Mouse (Mus musculus) layer of hippocampus, postnatal 25 days (tissue): ENCODE results near the gene Xirp1. TPM values are rescaled to one million over a fixed set of nuclear protein-coding genes. Genes with fewer than 3 reads are reported as not detected.
"Not testable (repeated sequence)": the region's sequence is repeated elsewhere in the genome, so short reads cannot be mapped to it uniquely, and the experiment has no call there.

ENCODE experiments used
- DNase-seq, 2 experiments: peaks; one replicate each; pipeline ENCODE4 v3.0.0; 2022; ENCODE audit warnings: mixed read lengths in 2 of 2, low spot score in 1 of 2; ENCODE audit errors: extremely low spot score in 1 of 2
- total RNA-seq, 2 experiments: library from RNA; stranded (reverse); gene quantifications; 2 replicates each; pipeline ENCODE4 v1.2.3; 2021

The Xirp1 gene
- total RNA-seq, 2 experiments from 2014 or later: 0.07 to 0.19 TPM

DNA sequence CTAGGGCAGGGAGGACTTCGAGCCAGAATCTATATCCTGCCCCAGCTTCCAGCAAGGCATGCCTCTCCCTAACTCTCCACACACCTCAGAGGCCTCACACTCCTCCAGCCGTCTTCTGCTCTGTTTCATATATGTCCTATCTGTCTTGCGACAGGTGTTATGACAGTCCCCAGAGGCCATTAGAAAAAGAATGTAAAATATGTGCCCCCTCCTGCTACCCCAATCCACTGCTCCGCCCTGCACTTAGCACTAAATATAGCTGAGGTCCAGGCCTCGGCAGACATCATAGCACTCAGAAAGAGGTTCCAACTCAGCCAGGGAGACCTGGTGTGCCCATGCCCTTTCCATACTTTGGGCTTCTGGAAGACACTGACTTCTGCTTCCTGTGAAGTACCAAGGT lies 2.2 kb downstream of the Xirp1 start:
- DNase-seq: no peak

DNA sequence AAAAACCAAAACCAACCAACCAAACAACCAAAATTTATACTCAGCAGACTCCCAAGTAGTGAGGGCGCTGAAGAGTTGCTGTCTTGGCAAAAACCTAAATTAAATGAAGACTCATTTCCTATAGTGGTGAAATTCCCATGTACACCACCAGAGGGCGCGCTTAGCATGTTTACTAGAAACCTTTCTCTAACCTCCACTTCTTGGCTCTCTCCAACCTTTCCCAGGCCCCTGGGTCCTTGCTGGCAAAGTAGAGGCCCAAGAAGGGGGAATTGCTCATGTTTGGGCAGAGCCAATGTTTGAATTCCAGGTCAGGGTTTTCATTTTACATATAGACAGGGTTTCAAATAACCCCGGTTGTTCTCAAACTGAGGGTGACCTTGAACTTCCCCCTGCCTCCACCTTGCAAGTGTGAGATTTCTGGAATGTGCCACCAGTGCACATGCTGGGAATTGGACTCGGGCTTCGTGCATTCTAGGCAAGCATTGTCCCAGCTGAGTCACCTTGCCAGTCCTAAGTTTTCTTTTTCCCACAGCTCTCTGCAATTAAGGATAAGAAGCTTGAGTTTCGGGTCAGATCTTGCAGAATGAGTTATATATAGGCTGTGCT lies 3.0 kb downstream of the Xirp1 start:
- DNase-seq: peak; percentile 64 to 91

DNA sequence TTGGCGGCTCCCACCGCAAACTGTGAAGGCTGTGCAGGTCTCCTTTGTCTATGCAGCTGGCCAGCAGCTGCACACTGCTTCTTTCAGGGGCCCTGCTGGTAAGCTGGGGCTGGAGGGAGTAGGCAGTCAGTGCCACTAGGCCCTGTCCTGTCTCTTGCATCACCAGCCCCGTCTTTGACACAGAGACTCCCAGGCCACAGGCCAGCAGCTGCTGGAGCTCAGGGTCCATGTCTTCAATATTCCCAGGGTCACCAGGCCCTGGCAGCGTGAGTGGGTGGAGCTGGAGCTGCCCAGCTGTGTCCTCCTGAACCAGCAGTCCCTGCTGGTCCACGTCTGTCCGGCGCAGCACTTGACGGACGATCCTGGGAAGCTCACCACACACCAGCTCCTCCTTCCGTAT lies 6.4 kb downstream of the Xirp1 start:
- no peak for DNase-seq

DNA sequence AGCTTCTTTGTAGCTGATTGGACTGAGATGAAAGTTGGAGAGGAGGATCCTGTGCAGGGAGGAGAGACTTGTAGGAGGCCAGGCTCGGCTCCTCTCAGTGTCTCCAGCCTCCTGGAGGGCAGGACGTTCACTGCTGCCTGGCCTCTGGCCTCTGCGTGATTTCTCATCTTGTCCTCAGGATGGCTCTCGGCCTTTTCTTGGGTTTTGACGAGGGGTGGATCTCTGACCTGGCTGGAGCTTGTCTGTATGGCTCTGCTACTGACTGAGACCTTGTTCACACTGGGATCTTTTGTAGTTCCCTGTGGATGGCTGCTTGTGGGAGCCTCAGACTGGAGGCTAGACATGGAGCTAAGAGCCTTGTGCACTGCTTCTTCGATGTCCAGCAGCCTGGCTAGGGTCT lies 8.6 kb downstream of the Xirp1 start:
- DNase-seq: no peak

DNA sequence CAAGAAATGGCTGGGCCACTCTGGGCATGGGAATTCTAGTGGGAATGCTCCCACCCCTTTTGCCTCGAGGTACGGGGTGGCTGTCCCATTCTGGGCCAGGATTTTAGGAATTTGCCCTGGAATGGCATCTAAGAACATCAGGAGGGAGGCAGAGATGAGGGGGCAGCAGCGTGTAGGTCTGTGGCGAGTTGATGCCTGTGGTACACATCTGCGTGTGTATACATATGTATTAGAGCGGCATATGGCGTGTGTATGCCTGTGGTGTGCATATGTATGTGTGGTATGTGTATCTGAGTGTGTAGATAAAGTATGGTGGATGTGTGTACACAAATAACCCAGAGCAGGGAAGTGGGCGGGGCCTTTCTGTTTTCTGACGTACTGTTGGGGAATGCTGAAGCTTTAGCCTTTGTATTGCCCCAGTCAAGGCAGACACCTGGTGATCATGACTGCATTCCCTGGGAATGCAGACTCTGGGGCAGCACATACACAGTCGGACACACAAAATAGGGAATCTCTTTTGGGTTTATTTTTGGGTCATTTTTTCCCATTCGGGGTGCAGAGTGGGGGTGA lies 10.1 kb downstream of the Xirp1 start:
- no peak for DNase-seq

DNA sequence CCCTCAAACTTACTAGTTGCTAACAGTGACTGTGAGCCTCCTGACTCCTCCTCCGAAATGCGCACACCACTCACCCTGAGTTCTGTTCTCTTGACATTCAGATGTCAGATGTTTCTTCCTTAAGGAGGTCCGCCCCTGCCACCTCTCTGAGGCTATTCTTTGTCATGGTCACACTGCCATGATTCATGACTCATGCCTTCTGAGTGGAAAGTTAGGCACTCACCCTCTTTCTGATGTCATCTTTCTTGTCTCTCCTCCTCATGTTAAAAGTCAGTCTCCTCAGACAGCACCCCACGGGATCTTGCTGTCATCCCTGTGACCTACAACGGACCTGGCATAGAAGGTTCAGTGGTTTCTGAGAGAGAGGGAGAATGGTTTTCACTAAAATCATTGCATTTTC lies 10.6 kb downstream of the Xirp1 start:
- DNase-seq: no peak

DNA sequence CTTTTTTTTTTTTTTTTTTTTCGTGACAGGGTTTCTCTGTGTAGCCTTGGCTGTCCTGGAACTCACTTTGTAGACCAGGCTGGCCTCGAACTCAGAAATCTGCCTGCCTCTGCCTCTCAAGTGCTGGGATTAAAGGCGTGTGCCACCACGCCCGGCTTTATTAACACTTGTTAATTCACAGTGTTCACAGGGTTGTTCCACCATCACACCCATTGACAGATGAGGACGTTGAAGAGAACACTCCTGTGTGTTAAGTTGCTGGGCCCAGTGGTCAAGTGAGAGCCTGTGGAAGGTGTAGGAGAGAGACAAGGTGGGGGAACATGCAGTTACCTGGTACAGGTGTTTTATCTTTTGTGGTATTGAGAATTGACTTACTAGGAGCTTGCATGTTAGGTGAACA lies 11.2 kb downstream of the Xirp1 start:
- DNase-seq: not testable (repeated sequence)

- DNase-seq: peak; percentile 50 to 64
Measured at GRCm38 (mm10) chr9:120011533-120011932, 11.9 kb downstream of the Xirp1 start.

GRCm38 (mm10) chr9:120010781-120011511 lies 12.5 kb downstream of the Xirp1 start:
- peak; percentile 99 for DNase-seq

DNA sequence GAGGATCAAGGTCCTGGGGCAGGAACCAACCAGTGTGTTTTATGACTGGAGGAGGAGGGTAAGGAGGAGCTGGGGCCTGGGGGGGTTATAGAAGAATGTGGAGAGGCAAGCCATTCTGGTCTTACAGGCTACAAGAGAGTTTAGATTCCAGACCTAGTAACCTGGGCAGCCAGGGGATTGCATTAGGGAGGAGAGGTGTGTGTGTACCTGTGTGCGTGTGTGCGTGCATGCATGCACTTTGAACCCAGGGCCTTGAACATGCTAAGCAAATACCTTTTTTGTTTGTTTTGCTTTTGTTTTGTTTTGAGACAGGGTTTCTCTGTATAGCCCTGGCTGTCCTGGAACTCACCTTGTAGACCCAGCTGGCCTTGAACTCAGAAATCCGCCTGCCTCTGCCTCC lies 13.5 kb downstream of the Xirp1 start:
- DNase-seq: no peak

DNA sequence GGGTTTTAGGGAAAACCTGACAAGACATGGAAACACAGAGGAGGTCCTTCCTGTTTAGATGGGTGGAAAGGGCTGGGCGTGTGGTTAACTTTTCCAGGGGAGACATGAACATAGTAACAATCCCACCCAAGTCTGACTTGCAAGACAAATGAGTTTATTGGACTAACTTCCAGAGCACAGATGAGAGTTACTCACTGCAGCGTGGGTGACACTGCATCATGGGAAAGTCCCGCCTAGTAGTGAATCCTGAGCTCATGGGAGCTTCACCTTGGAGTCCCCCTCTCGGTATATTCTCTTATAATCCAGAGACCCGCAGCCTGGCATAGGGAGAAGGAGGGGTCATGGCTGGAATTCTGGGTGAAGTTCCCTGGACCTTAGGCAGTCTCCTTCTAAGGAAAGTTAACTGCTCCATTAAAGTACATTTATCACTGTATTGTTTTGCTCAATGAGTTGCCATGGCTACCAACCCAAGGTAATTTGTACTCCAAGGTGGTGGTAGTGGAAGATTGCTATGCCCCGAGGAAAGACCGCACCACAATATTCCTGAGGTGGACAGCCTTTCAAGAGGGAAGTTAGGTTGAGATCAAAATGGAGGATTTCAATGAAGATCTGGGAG lies 14.1 kb downstream of the Xirp1 start:
- DNase-seq: no peak

DNA sequence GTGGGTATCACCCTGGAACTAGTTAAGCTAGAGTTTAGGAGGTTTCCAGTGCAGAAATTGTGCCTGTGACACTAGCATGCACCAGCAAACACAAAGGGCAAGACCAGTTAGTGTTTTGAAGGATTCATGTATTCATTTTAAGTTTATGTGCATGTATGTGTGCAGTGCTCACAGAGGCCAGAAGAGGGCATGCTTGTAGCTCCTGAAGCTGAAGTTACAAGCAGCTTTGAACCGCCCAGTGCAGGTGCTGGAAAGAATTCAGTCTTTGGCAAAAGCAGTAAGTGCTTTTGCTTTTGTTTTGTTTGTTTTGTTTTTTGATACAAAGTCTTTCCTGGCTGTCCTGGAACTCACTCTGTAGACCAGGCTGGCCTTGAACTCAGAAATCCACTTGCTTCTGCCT lies 15.6 kb downstream of the Xirp1 start:
- DNase-seq: no peak

- no peak for DNase-seq
Measured at GRCm38 (mm10) chr9:120005936-120006335, 17.5 kb downstream of the Xirp1 start.

GRCm38 (mm10) chr9:120002893-120003292 lies 20.5 kb downstream of the Xirp1 start:
- DNase-seq: no peak

DNA sequence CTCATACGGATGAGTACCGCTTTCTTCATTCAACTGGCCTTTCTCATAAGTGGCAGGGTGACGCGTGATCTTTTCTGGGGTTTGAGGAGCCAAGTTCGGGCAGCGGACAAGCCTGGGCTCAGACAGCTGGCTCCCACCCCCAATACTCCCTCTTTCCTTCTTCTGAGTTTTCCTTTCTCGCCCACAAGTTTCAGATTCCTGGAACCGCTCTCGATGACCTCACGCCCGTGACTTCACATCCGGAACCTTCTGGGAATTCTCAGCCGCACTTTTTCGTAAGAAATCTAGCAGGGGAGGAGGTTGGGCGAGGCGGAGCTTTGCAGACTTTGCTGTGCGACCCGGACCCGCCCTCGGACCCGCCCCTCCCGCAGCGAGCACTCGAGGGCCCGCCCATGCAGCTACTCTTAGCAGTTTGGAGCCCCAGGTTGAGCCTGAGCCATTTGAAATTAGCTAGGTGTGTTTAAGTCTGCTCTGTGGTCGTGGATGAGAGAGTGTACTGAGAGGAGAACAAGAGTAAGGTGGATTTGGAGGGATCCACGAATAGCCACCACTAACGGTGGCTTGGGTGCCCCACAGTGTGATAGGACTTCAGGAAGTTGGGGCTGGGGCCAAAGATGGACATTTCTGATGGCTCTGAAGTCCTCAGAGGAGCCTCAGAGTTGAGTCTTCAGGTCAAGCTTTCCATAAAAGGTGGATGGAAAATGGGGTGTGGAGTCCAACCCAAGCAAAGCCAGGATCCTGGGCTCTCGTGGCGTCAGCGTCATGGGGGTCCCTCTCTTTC lies 21.3 kb downstream of the Xirp1 start:
- DNase-seq: peak in 1 of 2 experiments; percentile 35

DNA sequence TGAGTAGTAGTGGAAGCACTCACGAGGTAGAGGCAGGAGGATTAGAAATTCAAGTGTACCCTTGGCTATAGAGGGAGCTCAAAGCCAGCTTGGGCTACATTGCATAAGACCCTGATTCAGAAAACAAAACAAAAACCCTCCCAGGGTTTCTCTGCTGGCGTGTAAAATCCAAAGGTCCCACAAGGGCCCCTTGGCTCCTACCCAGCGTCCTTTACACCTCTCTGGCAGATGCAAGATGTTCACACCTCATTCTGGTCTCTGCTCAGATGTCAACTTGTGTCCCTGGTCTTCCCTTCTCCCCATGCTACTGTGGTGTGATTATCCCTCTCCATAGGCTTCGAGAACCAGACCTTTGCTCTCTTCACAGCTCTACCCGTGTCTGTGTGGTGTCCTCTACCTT lies 22.6 kb downstream of the Xirp1 start:
- DNase-seq: no peak

DNA sequence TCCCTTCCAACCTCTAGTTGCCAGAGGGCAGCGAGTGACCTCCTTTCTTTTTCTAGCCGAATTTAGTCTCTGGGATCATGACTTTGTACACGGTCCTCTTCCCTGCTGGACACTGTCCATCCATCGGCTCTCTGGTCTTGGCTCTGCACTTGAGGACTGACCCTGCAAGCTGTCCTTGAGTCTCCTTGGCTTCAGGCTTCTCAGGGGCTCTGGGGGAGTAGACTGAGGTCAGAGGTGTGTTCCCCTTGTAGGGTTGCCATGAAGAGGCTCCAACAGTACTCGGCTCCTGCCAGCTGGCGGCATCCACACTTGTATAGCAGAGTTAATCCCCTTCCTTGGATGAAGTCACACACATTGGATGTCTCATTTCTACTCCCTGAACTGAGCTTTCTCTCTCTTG lies 23.8 kb downstream of the Xirp1 start:
- no peak for DNase-seq

GRCm38 (mm10) chr9:119998776-119999175 lies 24.6 kb downstream of the Xirp1 start:
- no peak for DNase-seq

DNA sequence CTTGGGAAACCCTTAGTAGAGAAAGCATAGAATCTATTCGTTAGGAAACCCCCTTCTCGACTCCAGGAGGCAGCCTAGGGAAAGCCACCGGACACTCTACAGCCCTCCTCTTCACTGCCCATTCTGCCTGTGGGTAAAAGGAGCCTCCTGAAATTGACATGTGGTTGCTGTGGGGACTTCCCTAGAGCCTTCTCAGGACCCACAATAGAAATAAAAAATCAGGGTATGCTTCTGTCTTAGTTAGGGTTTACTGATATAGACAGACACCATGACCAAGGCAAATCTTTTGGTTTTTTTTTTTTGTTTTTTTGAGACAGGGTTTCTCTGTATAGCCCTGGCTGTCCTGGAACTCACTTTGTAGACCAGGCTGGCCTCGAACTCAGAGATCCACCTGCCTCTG lies 27.3 kb downstream of the Xirp1 start:
- DNase-seq: no peak

GRCm38 (mm10) chr9:119994207-119994606 lies 29.2 kb downstream of the Xirp1 start:
- DNase-seq: no peak
